Mouse (Mus musculus) embryonic facial prominence, embryonic 15.5 days (tissue): ENCODE data around the gene Map2k5. TPM values are rescaled to one million over a fixed set of nuclear protein-coding genes. Genes with fewer than 3 reads are reported as not detected.

Experiments used
- ATAC-seq: fragments of 200-750 bp; cut with Nextera tagmentation; 2 replicates; pipeline ENCODE4 v1.8.0; 2017; ENCODE audit warnings: low read depth, moderate TSS enrichment; ENCODE audit not compliant: insufficient number of reproducible peaks, low FRiP score, low TSS enrichment
- H3K27ac ChIP-seq: fragments of 300-500 bp; sonication (generic); replicated peaks from 2 replicates; pipeline ENCODE4 v1.5.1; 2015; ENCODE audit warnings: mild to moderate bottlenecking, inconsistent platforms
- H3K27me3 ChIP-seq: fragments of 300-500 bp; sonication (generic); 2 replicates; pipeline ENCODE4 v1.6.1; 2015; ENCODE audit warnings: inconsistent platforms
- H3K36me3 ChIP-seq: fragments of 300-500 bp; sonication (generic); 2 replicates; pipeline ENCODE4 v1.6.1; 2015; ENCODE audit warnings: mild to moderate bottlenecking, inconsistent platforms
- H3K4me1 ChIP-seq: fragments of 300-500 bp; sonication (generic); 2 replicates; pipeline ENCODE4 v1.6.1; 2015; ENCODE audit warnings: inconsistent platforms
- H3K4me2 ChIP-seq: fragments of 300-500 bp; sonication (generic); replicated peaks from 2 replicates; pipeline ENCODE4 v1.6.1; 2015; ENCODE audit warnings: mild to moderate bottlenecking, inconsistent platforms
- H3K4me3 ChIP-seq: fragments of 300-500 bp; sonication (generic); replicated peaks from 2 replicates; pipeline ENCODE4 v1.5.1; 2015; ENCODE audit warnings: mild to moderate bottlenecking, inconsistent platforms
- H3K9ac ChIP-seq: fragments of 300-500 bp; sonication (generic); 2 replicates; pipeline ENCODE4 v1.6.1; 2015; ENCODE audit warnings: inconsistent platforms
- H3K9me3 ChIP-seq: fragments of 300-500 bp; sonication (generic); replicated peaks from 2 replicates; pipeline ENCODE4 v1.6.1; 2016; ENCODE audit warnings: inconsistent platforms
- WGBS: fragments of 180-500 bp; shearing (Covaris S2); methylation state at CpG from one replicate; pipeline ENCODE4 v1.1.7; 2015; 5-methylcytosine and 5-hydroxymethylcytosine counted together
- polyA plus RNA-seq: library from polyadenylated mRNA; unstranded; fragments of >200 nt; fragmentation: Nextera tagmentation; extraction: Ambion mirVana; gene quantifications from 2 replicates; pipeline ENCODE4 v1.2.1, GENCODE M21; 2015

Map2k5 gene
- polyA plus RNA-seq, 1 experiment from 2014 or later = 33.3 TPM

DNA sequence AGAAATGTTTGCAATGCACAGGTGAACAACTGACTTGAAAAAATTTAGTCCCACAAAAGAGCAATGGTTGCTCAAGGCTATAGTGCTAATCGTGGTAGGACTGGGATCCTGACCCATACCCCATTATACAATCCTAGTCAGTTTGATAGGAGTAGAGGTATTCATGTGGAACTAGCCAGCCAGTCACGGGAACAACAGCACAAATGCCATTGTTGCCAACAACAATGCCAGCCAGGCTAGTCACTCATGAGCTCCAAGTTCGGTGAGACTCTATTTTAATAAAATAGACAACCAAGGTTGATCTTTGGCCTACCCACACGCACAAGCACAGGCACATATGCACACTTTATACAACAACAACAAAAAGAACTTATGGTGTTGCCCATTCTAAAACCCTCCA is 120.0 kb downstream of the Map2k5 start:
- no peak for ATAC-seq
- no peak overlapping the region for H3K4me3 ChIP-seq
- no peak overlapping the region for H3K4me2 ChIP-seq
- no peaks in the 10 kb centered on the region for H3K27me3 ChIP-seq
- H3K27ac ChIP-seq = peak overlapping the region; percentile 63; the same call in 1 of the 2 replicates
- 84% methylated on average over 4 of the region's 4 CpGs for whole genome bisulfite sequencing
- H3K9me3 ChIP-seq = no peaks in the 10 kb centered on the region
- no peak overlapping the region for H3K9ac ChIP-seq
- H3K4me1 ChIP-seq = peaks cover 25% of the 10 kb centered on the region
- peaks cover 16% of the 10 kb centered on the region; the same call in 1 of the 2 replicates for H3K36me3 ChIP-seq

DNA sequence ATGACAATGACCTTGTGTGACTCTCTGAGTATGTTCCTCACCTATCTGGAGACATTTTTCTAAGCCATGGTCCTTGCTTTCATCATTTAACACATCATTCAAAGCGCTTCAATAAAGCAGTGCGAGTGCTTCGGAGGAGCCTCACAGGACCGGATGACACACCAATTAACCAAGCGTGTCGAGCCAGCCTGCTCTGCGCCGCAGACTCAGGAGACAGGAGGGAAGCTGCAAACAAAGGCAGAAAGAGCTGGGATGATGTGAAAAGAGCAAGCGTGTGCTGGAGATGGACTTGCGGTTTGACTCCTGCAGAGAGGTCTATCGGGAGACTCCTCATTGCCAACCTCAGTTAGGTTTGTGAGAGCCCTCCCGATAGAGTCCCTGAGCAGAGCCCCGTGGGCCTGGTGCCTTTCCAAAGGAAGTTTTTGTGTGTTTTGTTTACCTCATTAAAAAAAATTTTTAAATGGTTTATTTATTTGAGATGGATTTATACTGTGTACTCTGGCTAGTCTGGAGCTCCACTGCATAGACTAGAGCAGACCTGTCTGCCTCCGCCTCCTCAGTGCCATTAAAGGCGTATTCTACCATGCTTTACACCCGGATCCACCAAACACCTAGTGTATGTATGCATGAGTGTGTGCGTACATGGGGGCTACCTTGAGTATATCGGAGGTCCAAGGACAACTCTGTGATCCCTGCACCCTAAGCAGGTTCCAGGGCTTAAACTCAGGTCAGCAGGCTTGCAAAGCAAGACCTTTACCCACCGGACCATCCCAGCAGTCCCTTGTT is 126.7 kb downstream of the Map2k5 start:
- Histone ChIP-seq H3K27me3 (no peaks in the 10 kb centered on the region), H3K4me3 (no peak overlapping the region), H3K36me3 (peaks cover 8% of the 10 kb centered on the region; the same call in 1 of the 2 replicates), H3K9ac (no peak overlapping the region), H3K4me1 (0 out of 2 replicates have a peak, but pooled peaks cover 3% of the 10 kb centered on the region), H3K27ac (no peak overlapping the region; the same call in 1 of the 2 replicates), H3K4me2 (no peak overlapping the region), H3K9me3 (no peaks in the 10 kb centered on the region)
- 69% methylated on average over 19 of the region's 19 CpGs for WGBS
- no peak for ATAC-seq

DNA sequence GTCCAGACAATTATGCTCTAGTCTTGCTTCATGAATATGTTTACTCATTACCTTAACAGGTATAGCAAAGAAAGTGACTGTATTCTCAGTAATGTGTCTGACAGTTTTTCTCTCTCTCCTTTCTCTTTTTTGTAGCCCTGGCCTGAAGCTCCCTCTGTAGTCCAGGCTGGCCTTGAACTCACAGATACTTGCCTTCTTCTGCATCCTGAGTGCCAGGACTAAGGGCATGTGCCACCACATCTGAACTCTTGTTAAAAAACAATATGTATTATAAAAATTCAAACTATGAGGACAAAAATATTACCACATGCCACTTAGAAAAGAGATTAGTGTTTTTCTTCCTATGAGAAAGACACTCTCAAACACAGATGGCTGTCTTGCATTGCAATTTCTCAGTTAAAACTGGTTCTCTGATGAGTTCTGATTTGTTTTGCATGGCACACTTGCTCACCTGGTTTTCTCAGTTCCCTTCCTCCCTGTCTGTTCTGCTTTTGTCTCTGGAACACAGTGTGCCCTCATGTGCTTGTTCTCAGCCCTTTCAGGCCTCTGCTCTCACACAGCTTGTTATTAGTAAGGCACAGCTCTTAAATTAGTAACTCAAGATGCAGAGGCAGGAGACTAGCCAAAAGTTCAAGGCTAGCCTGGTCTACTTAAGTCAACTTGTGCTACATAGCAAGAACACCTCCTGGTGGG is 129.5 kb downstream of the Map2k5 start:
- no peak for ATAC-seq

DNA sequence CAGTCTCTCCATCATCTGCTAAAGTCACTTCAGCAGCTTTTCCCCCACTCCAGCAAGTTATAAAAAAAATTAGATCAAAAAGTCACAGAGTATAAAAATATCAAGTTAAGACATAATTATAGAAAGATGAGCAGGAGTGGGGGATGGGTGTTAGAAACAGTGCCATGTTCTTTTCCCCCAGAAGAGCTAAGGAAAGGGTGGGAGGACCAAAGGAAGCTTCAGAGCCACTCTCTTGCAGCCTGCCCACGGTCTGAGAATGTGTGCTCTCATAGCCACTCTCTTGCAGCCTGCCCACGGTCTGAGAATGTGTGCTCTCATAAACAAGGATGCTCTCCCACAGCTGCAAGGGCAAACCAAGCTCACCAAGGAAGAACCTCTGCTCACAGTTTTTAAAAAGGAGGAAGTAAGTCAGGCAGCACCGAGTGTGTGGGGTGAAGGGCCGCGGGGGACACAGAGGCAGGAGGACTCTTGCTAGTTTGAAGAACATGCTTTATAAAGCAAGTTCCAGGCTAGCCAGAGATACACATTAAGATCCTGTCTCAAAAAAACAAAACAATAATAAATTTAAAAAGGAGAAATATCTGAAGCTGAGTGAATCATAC is 131.0 kb downstream of the Map2k5 start:
- Histone ChIP-seq H3K9ac (no peak overlapping the region), H3K27ac (no peak overlapping the region), H3K4me1 (0 out of 2 replicates have a peak, but pooled peaks cover 3% of the 10 kb centered on the region), H3K4me2 (no peak overlapping the region), H3K27me3 (no peaks in the 10 kb centered on the region), H3K36me3 (peaks cover 9% of the 10 kb centered on the region; the same call in 1 of the 2 replicates), H3K4me3 (no peak overlapping the region), H3K9me3 (no peaks in the 10 kb centered on the region)
- 75% methylated on average over 5 of the region's 5 CpGs for WGBS
- ATAC-seq = no peak

More for the DNA sequence above, 129.5 kb downstream of the Map2k5 start:
- Histone ChIP-seq H3K4me3 (no peak overlapping the region), H3K27ac (no peak overlapping the region), H3K4me2 (no peak overlapping the region), H3K9me3 (no peaks in the 10 kb centered on the region), H3K4me1 (0 out of 2 replicates have a peak, but pooled peaks cover 3% of the 10 kb centered on the region), H3K27me3 (no peaks in the 10 kb centered on the region), H3K9ac (no peak overlapping the region), H3K36me3 (peaks cover 9% of the 10 kb centered on the region; the same call in 1 of the 2 replicates)

GRCm38 (mm10) chr9:63241961-63242360 is 135.7 kb downstream of the Map2k5 start:
- Histone ChIP-seq H3K4me2 (no peak overlapping the region), H3K4me1 (no peaks in the 10 kb centered on the region), H3K27me3 (no peaks in the 10 kb centered on the region), H3K9ac (no peak overlapping the region), H3K27ac (no peak overlapping the region), H3K36me3 (peaks cover 7% of the 10 kb centered on the region; the same call in 1 of the 2 replicates), H3K4me3 (no peak overlapping the region), H3K9me3 (no peaks in the 10 kb centered on the region)
- 78% methylated on average over 6 of the region's 6 CpGs for WGBS
- no peak for ATAC-seq

GRCm38 (mm10) chr9:63241241-63241640 is 136.5 kb downstream of the Map2k5 start:
- Histone ChIP-seq H3K36me3 (peaks cover 7% of the 10 kb centered on the region; the same call in 1 of the 2 replicates), H3K27ac (no peak overlapping the region), H3K27me3 (no peaks in the 10 kb centered on the region), H3K4me3 (no peak overlapping the region), H3K9ac (no peak overlapping the region), H3K9me3 (no peaks in the 10 kb centered on the region), H3K4me2 (no peak overlapping the region), H3K4me1 (no peaks in the 10 kb centered on the region)
- ATAC-seq = no peak
- WGBS = 65% methylated on average over 8 of the region's 8 CpGs

GRCm38 (mm10) chr9:63234356-63234755 is 143.3 kb downstream of the Map2k5 start:
- no peaks in the 10 kb centered on the region for H3K4me1 ChIP-seq
- no peaks in the 10 kb centered on the region for H3K9me3 ChIP-seq
- no peak overlapping the region for H3K27ac ChIP-seq
- WGBS = 77% methylated on average over 5 of the region's 5 CpGs
- ATAC-seq = no peak
- H3K36me3 ChIP-seq = peaks cover 6% of the 10 kb centered on the region
- no peak overlapping the region for H3K4me2 ChIP-seq
- no peak overlapping the region for H3K4me3 ChIP-seq
- H3K27me3 ChIP-seq = no peaks in the 10 kb centered on the region
- no peak overlapping the region for H3K9ac ChIP-seq

GRCm38 (mm10) chr9:63230289-63230688 is 147.4 kb downstream of the Map2k5 start:
- Histone ChIP-seq H3K9me3 (no peaks in the 10 kb centered on the region), H3K27ac (no peak overlapping the region), H3K4me1 (no peaks in the 10 kb centered on the region), H3K36me3 (peaks cover 6% of the 10 kb centered on the region), H3K27me3 (no peaks in the 10 kb centered on the region), H3K4me2 (no peak overlapping the region), H3K4me3 (no peak overlapping the region), H3K9ac (no peak overlapping the region)
- ATAC-seq = no peak
- WGBS = 63% methylated on average over 15 of the region's 15 CpGs

DNA sequence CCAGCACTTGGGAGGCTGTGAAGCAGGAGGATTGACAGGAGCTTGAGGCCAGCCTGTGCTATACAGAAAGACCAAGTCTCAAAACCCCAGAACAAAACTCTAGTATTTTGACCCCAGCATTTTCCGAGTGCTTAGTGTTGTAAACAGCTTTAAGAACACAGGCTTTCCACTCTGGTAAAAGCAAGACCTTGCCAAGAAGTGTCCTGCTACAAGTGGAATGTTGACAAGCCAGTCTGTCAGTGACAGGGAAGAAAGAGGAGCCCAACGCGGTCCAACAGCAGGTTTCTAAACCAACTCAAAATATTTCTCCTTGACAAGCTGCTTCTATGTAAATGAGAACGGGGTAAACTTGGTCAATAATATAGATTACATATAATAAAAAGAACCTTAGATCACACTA is 148.6 kb downstream of the Map2k5 start:
- ATAC-seq = no peak
- H3K36me3 ChIP-seq = peaks cover 6% of the 10 kb centered on the region

GRCm38 (mm10) chr9:63222161-63222560 is 155.5 kb downstream of the Map2k5 start:
- Histone ChIP-seq H3K9ac (no peak overlapping the region), H3K4me3 (no peak overlapping the region), H3K36me3 (no peaks in the 10 kb centered on the region), H3K9me3 (no peaks in the 10 kb centered on the region), H3K4me1 (no peaks in the 10 kb centered on the region), H3K27me3 (no peaks in the 10 kb centered on the region), H3K27ac (no peak overlapping the region), H3K4me2 (no peak overlapping the region)
- ATAC-seq = no peak
- 82% methylated on average over 6 of the region's 6 CpGs for WGBS

More for the DNA sequence above, 148.6 kb downstream of the Map2k5 start:
- Histone ChIP-seq H3K4me3 (no peak overlapping the region), H3K27me3 (no peaks in the 10 kb centered on the region), H3K9me3 (no peaks in the 10 kb centered on the region), H3K9ac (no peak overlapping the region), H3K4me1 (no peaks in the 10 kb centered on the region), H3K4me2 (no peak overlapping the region), H3K27ac (0 out of 2 replicates have a peak overlapping the region, but pooled peaks have one; percentile 22)
- WGBS = 54% methylated on average over 4 of the region's 4 CpGs

- no peak for ATAC-seq
- no peaks in the 10 kb centered on the region for H3K36me3 ChIP-seq
Observed at GRCm38 (mm10) chr9:63219851-63220250, 157.9 kb downstream of the Map2k5 start.

More at GRCm38 (mm10) chr9:63219851-63220250, 157.9 kb downstream of the Map2k5 start:
- no peak overlapping the region for H3K4me3 ChIP-seq
- H3K9me3 ChIP-seq = no peaks in the 10 kb centered on the region
- no peaks in the 10 kb centered on the region for H3K27me3 ChIP-seq
- no peak overlapping the region for H3K27ac ChIP-seq
- H3K9ac ChIP-seq = no peak overlapping the region
- H3K4me2 ChIP-seq = no peak overlapping the region
- H3K4me1 ChIP-seq = no peaks in the 10 kb centered on the region
- 84% methylated on average over 7 of the region's 7 CpGs for WGBS
